Mouse (Mus musculus): ENCODE data around the gene Dcaf10. TPM values are rescaled to one million over a fixed set of nuclear protein-coding genes. Genes with fewer than 3 reads are reported as not detected.

The Dcaf10 gene
- not detected in 2 replicates for polyA plus RNA-seq (2012; ENCODE audit: insufficient read depth, insufficient read length, low replicate concordance, missing spikeins)

GRCm38 (mm10) chr4:45341669-45342249 is at the start of gene Dcaf10:
Gene Dcaf10, plus strand, starts transcription at chr4:45342101.
- H3K4me3 ChIP-seq (ENCODE audit: insufficient read depth, low read depth, low read length) = peak within 1 kb of the TSS; percentile 90
- TF ChIP-seq POLR2A (IDR thresholded peaks at IDR 0.05; ENCODE audit: insufficient read depth, low read depth, low read length) (peak; percentile 90), CTCF (IDR thresholded peaks at IDR 0.05; ENCODE audit: insufficient read depth, low read depth, low read length) (no peak)
- under 1% methylated on average over 42 of the region's 42 CpGs for WGBS

GRCm38 (mm10) chr4:45296662-45297564 is 45.0 kb upstream of the Dcaf10 start, which contains the start of gene Trmt10b:
Gene Trmt10b, plus strand, starts transcription at chr4:45297127.
- 15% methylated on average over 27 of the region's 27 CpGs for WGBS
- peak within 1 kb of the TSS; percentile 71 for H3K4me3 ChIP-seq (ENCODE audit: insufficient read depth, low read depth, low read length)
- no peak within 1 kb of the TSS for H3K27ac ChIP-seq (ENCODE audit: insufficient read depth, low read depth, low read length)
- H3K4me1 ChIP-seq (ENCODE audit: control insufficient read depth, insufficient read depth, low read length) = peaks cover 2% of the 10 kb centered on the region; the same call in 1 of the 2 replicates
- TF ChIP-seq CTCF (IDR thresholded peaks at IDR 0.05; ENCODE audit: insufficient read depth, low read depth, low read length) (no peak), POLR2A (IDR thresholded peaks at IDR 0.05; ENCODE audit: insufficient read depth, low read depth, low read length) (no peak; the same call in 1 of the 2 replicates)

More at GRCm38 (mm10) chr4:45341669-45342249, at the start of gene Dcaf10:
- H3K27ac ChIP-seq (ENCODE audit: insufficient read depth, low read depth, low read length) = peak within 1 kb of the TSS; percentile 94
- H3K4me1 ChIP-seq (ENCODE audit: control insufficient read depth, insufficient read depth, low read length) = peaks cover 9% of the 10 kb centered on the region

- 97% methylated on average over 14 of the region's 14 CpGs for WGBS
- Histone ChIP-seq H3K4me3 (ENCODE audit: insufficient read depth, low read depth, low read length) (no peak overlapping the region), H3K27ac (ENCODE audit: insufficient read depth, low read depth, low read length) (no peak overlapping the region), H3K4me1 (ENCODE audit: control insufficient read depth, insufficient read depth, low read length) (no peaks in the 10 kb centered on the region)
- no peak for TF ChIP-seq POLR2A (IDR thresholded peaks at IDR 0.05; ENCODE audit: insufficient read depth, low read depth, low read length)
- no peak for TF ChIP-seq CTCF (IDR thresholded peaks at IDR 0.05; ENCODE audit: insufficient read depth, low read depth, low read length)
Observed at GRCm38 (mm10) chr4:45305536-45305935, 36.4 kb upstream of the Dcaf10 start.

GRCm38 (mm10) chr4:45308046-45308445 is 33.9 kb upstream of the Dcaf10 start:
- no peak overlapping the region for H3K4me3 ChIP-seq (ENCODE audit: insufficient read depth, low read depth, low read length)
- no peak overlapping the region for H3K27ac ChIP-seq (ENCODE audit: insufficient read depth, low read depth, low read length)
- no peaks in the 10 kb centered on the region for H3K4me1 ChIP-seq (ENCODE audit: control insufficient read depth, insufficient read depth, low read length)
- 28% methylated on average over 11 of the region's 11 CpGs for WGBS
- TF ChIP-seq CTCF (IDR thresholded peaks at IDR 0.05; ENCODE audit: insufficient read depth, low read depth, low read length) (peak; percentile 13; the same call in 1 of the 2 replicates), POLR2A (IDR thresholded peaks at IDR 0.05; ENCODE audit: insufficient read depth, low read depth, low read length) (no peak)

- TF ChIP-seq CTCF (IDR thresholded peaks at IDR 0.05; ENCODE audit: insufficient read depth, low read depth, low read length) (no peak), POLR2A (IDR thresholded peaks at IDR 0.05; ENCODE audit: insufficient read depth, low read depth, low read length) (no peak)
- Histone ChIP-seq H3K4me3 (ENCODE audit: insufficient read depth, low read depth, low read length) (no peak overlapping the region), H3K27ac (ENCODE audit: insufficient read depth, low read depth, low read length) (no peak overlapping the region), H3K4me1 (ENCODE audit: control insufficient read depth, insufficient read depth, low read length) (no peaks in the 10 kb centered on the region)
- WGBS = 86% methylated on average over 6 of the region's 6 CpGs
Observed at GRCm38 (mm10) chr4:45308606-45309005, 33.3 kb upstream of the Dcaf10 start.

GRCm38 (mm10) chr4:45311056-45311455 is 30.8 kb upstream of the Dcaf10 start:
- no peak overlapping the region for H3K27ac ChIP-seq (ENCODE audit: insufficient read depth, low read depth, low read length)

GRCm38 (mm10) chr4:45320159-45320816 is 21.6 kb upstream of the Dcaf10 start:
- peak; percentile 57 for TF ChIP-seq POLR2A (IDR thresholded peaks at IDR 0.05; ENCODE audit: insufficient read depth, low read depth, low read length)
- TF ChIP-seq CTCF (IDR thresholded peaks at IDR 0.05; ENCODE audit: insufficient read depth, low read depth, low read length) = no peak
- H3K27ac ChIP-seq (ENCODE audit: insufficient read depth, low read depth, low read length) = peak overlapping the region; percentile 13; the same call in 1 of the 2 replicates
- under 1% methylated on average over 56 of the region's 56 CpGs for WGBS
- H3K4me3 ChIP-seq (ENCODE audit: insufficient read depth, low read depth, low read length) = peak overlapping the region; percentile 64
- peaks cover 4% of the 10 kb centered on the region; the same call in 1 of the 2 replicates for H3K4me1 ChIP-seq (ENCODE audit: control insufficient read depth, insufficient read depth, low read length)

More at GRCm38 (mm10) chr4:45311056-45311455, 30.8 kb upstream of the Dcaf10 start:
- Histone ChIP-seq H3K4me3 (ENCODE audit: insufficient read depth, low read depth, low read length) (no peak overlapping the region), H3K4me1 (ENCODE audit: control insufficient read depth, insufficient read depth, low read length) (no peaks in the 10 kb centered on the region)
- WGBS = 95% methylated on average over 2 of the region's 2 CpGs
- TF ChIP-seq POLR2A (IDR thresholded peaks at IDR 0.05; ENCODE audit: insufficient read depth, low read depth, low read length) (no peak), CTCF (IDR thresholded peaks at IDR 0.05; ENCODE audit: insufficient read depth, low read depth, low read length) (no peak)

GRCm38 (mm10) chr4:45331139-45331538 is 10.8 kb upstream of the Dcaf10 start:
- H3K27ac ChIP-seq (ENCODE audit: insufficient read depth, low read depth, low read length) = no peak overlapping the region
- no peaks in the 10 kb centered on the region for H3K4me1 ChIP-seq (ENCODE audit: control insufficient read depth, insufficient read depth, low read length)
- WGBS = 50% methylated on average over 7 of the region's 7 CpGs
- TF ChIP-seq CTCF (IDR thresholded peaks at IDR 0.05; ENCODE audit: insufficient read depth, low read depth, low read length) (no peak), POLR2A (IDR thresholded peaks at IDR 0.05; ENCODE audit: insufficient read depth, low read depth, low read length) (no peak)
- H3K4me3 ChIP-seq (ENCODE audit: insufficient read depth, low read depth, low read length) = no peak overlapping the region
